Mouse (Mus musculus): Measurements from ENCODE around the gene Ang. TPM values are rescaled to one million over a fixed set of nuclear protein-coding genes. Genes with fewer than 3 reads are reported as not detected.

The Ang gene
- total RNA-seq, 2 experiments from 2014 or later: 7.7 to 9.5 TPM

Other genes starting within 250 kb of the Ang start
- 10 to 100 TPM; 10.3 to 13.9 TPM for gene Tep1, start 220.6 kb upstream of the Ang start, total RNA-seq (2021)
- gene Klhl33, start 193.6 kb upstream of the Ang start, total RNA-seq (2021): 10 to 100 TPM; 27.6 to 43.8 TPM
- 10 to 100 TPM; 75.7 to 79.2 TPM for gene Osgep, start 166.3 kb upstream of the Ang start, total RNA-seq (2021)
- 10 to 100 TPM; 27.7 to 28.1 TPM for gene Apex1, start 166.2 kb upstream of the Ang start, total RNA-seq (2021)
- 10 to 100 TPM; 24.5 to 27.2 TPM for gene Pip4p1, start 160.3 kb upstream of the Ang start, total RNA-seq (2021)
- gene Pnp, start 160.1 kb upstream of the Ang start, total RNA-seq (2021): 10 to 100 TPM; 12.7 to 14.8 TPM
- gene Gm49342, start 146.6 kb upstream of the Ang start, total RNA-seq (2021): 10 to 100 TPM; 10.1 to 10.6 TPM
- under 1 TPM; 0.22 to 0.65 TPM for gene Pnp2, start 135.2 kb upstream of the Ang start, total RNA-seq (2021)
- gene Rnase10, start 83.4 kb upstream of the Ang start, total RNA-seq (2021): under 1 TPM; 0.22 to 0.25 TPM
- gene Rnase9, start 49.3 kb upstream of the Ang start, total RNA-seq (2021): not detected
- gene Rnase11, start 41.0 kb upstream of the Ang start, total RNA-seq (2021): not detected
- not detected for gene Rnase12, start 33.5 kb upstream of the Ang start, total RNA-seq (2021)
- not detected for gene Olfr750, start 16.7 kb upstream of the Ang start, total RNA-seq (2021)
- 10 to 100 TPM; 58.7 to 61.0 TPM for gene Rnase4, start 73 bp upstream of the Ang start, total RNA-seq (2021)
- not detected for gene Eddm3b, start 23.3 kb downstream of the Ang start, total RNA-seq (2021)
- gene Rnase6, start 32.8 kb downstream of the Ang start, total RNA-seq (2021): under 1 TPM; 0.28 to 0.87 TPM
- 1 to 10 TPM in 1 of 2 experiments, under 1 TPM in 1; 0.80 to 1.1 TPM for gene Rnase1, start 55.6 kb downstream of the Ang start, total RNA-seq (2021)
- gene Rnase2b, start 71.1 kb downstream of the Ang start, total RNA-seq (2021): not detected
- gene Ang2, start 108.0 kb downstream of the Ang start, total RNA-seq (2021): not detected
- not detected for gene Ear14, start 112.2 kb downstream of the Ang start, total RNA-seq (2021)
- gene Rnase2a, start 165.0 kb downstream of the Ang start, total RNA-seq (2021): 1 to 10 TPM in 1 of 2 experiments, under 1 TPM in 1; 0.81 to 1.4 TPM